Mouse (Mus musculus) heart, embryonic 16.5 days (tissue): ENCODE measurements around the gene D930048N14Rik. TPM values are rescaled to one million over a fixed set of nuclear protein-coding genes. Genes with fewer than 3 reads are reported as not detected.

ENCODE experiments used
- ATAC-seq: fragments of 200-750 bp; cut with Nextera tagmentation; replicated peaks from 2 replicates; pipeline ENCODE4 v1.8.0; 2017; ENCODE audit warnings: moderate number of reproducible peaks; ENCODE audit not compliant: insufficient read depth, low FRiP score; ENCODE audit errors: extremely low read depth
- H3K27ac ChIP-seq: fragments of 300-500 bp; sonication (generic); 2 replicates; pipeline ENCODE4 v1.5.1; 2014; ENCODE audit warnings: mild to moderate bottlenecking, low read length, control low read depth, moderate library complexity
- H3K27me3 ChIP-seq: fragments of 300-500 bp; sonication (generic); 2 replicates; pipeline ENCODE4 v1.6.1; 2014; ENCODE audit warnings: low read length, mixed read lengths; ENCODE audit not compliant: control insufficient read depth, insufficient read depth
- H3K36me3 ChIP-seq: fragments of 300-500 bp; sonication (generic); 2 replicates; pipeline ENCODE4 v1.6.1; 2014; ENCODE audit not compliant: control insufficient read depth, insufficient read depth
- H3K4me1 ChIP-seq: fragments of 300-500 bp; sonication (generic); 2 replicates; pipeline ENCODE4 v1.6.1; 2014; ENCODE audit warnings: low read length, mixed read lengths; ENCODE audit not compliant: control insufficient read depth, insufficient read depth
- H3K4me2 ChIP-seq: fragments of 300-500 bp; sonication (generic); 2 replicates; pipeline ENCODE4 v1.6.1; 2014; ENCODE audit warnings: low read depth, mild to moderate bottlenecking, control low read depth, low read length
- H3K4me3 ChIP-seq: fragments of 300-500 bp; sonication (generic); 2 replicates; pipeline ENCODE4 v1.5.1; 2014; ENCODE audit warnings: mild to moderate bottlenecking, control low read depth, low read length
- H3K9ac ChIP-seq: fragments of 300-500 bp; sonication (generic); 2 replicates; pipeline ENCODE4 v1.6.1; 2014; ENCODE audit warnings: low read length, control low read depth
- H3K9me3 ChIP-seq: fragments of 300-500 bp; sonication (generic); replicated peaks from 2 replicates; pipeline ENCODE4 v1.6.1; 2016; ENCODE audit warnings: low read length; ENCODE audit not compliant: control insufficient read depth
- WGBS: fragments of 180-500 bp; shearing (Covaris S2); extraction: QIAGEN DNeasy Blood & Tissue Kit; methylation state at CpG from one replicate; pipeline ENCODE4 v1.1.7; 2014; 5-methylcytosine and 5-hydroxymethylcytosine counted together
- polyA plus RNA-seq: library from polyadenylated mRNA; unstranded; fragments of >200 nt; fragmentation: Nextera tagmentation; extraction: Ambion mirVana; gene quantifications from 2 replicates; pipeline ENCODE4 v1.2.1, GENCODE M21; 2015

Gene D930048N14Rik
- polyA plus RNA-seq, 1 experiment from 2014 or later, result 1.3 TPM

DNA sequence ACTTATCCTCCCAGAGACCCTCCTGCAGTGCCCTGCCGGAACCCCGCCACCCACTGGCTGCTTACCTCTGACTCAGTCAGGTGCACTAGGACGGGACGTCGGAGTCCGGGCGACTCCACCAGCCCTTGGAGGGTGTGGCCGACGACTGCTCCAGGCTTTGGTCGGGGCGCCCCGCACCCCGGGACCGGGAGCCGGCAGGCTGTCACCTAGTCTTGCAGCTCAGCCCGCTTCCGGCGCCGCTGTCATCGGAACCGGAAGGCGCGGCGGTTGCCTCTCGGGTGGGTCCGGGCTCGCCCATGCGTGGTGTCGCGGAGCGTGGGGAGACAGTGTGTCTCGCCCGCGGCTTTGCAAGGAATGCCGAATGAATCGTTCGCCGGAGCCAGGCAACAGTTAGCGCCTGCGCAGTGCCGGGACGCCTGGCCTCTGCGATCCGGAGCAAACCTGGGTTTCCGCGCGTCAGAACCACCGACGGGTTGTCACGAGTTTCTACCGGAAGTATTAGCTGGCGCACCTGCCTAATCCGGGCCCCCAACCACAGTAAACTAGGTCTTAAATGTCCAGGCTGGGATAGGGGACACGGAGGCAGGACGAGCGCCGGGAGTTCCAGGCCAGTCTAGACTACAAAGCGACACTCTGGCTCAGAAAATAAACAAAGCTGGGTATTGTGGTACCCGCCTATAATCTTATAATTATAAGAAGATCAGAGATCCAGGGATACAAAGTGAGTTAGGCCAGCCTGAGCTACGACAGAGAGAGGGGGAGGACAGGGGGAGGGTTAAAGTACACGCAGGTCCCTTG, 15.0 kb upstream of the D930048N14Rik start, which contains the start of gene Rmnd5b:
Gene Rmnd5b, minus strand, starts transcription at position 372 of the 798 bp plus-strand sequence.
- peak within 1 kb of the TSS; percentile 60 for H3K4me3 ChIP-seq
- peak within 1 kb of the TSS; percentile 83 for H3K27ac ChIP-seq
- peak within 1 kb of the TSS; percentile 75 for H3K9ac ChIP-seq
- H3K27me3 ChIP-seq, result no peaks in the 10 kb centered on the region
- H3K4me2 ChIP-seq, result peak within 1 kb of the TSS; percentile 92
- H3K36me3 ChIP-seq, result no peaks in the 10 kb centered on the region
- under 1% methylated on average over 61 of the region's 61 CpGs for WGBS
- peak; percentile 77 for ATAC-seq
- H3K4me1 ChIP-seq, result peaks cover 17% of the 10 kb centered on the region
- H3K9me3 ChIP-seq, result no peaks in the 10 kb centered on the region

DNA sequence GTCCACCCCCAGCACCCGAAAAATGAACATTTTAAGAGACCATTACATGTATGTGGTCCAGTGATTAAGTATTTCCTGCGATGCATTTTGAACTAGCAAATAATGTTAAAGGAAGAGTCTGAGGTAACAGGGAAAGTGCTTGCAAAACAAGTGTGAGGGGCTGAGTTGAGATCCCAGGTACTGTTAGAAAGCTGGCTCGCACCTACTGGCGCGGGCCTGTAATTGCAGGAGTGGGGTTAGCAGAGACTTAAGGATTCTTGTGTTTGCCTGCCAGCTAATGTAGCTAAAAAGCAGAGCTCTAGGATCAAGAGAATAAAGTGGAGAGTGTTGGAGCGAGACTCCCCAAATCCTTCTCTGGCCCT, 14.4 kb upstream of the D930048N14Rik start:
- Histone ChIP-seq H3K27me3 (no peaks in the 10 kb centered on the region), H3K9me3 (no peaks in the 10 kb centered on the region), H3K4me2 (peak overlapping the region; percentile 92), H3K9ac (peak overlapping the region; percentile 75), H3K36me3 (no peaks in the 10 kb centered on the region), H3K27ac (peak overlapping the region; percentile 83), H3K4me3 (peak overlapping the region; percentile 60), H3K4me1 (peaks cover 19% of the 10 kb centered on the region)
- WGBS, result 5% methylated on average over 6 of the region's 6 CpGs
- no peak for ATAC-seq

DNA sequence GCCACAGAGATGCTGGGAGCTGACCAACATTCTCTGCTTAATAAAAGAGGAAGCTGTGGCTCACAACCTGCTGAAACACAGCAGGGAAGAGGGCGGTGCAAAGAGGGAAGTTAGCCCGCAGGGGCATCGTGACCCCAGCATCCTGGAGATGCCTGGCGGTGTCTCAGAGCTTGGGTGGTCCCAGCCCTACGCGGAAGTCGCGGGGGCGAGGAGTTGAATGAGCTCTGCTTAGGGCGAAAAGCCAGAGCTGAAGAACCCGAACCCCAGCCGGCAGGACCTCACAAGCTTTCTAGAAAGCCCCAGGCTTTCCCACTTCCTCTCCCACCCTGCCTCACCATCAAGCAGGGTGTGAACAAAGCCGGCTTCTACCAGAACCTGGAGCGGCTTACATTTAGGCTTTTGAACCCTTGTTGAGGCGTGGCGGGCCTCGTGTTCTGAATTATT, 12.8 kb upstream of the D930048N14Rik start:
- peak overlapping the region; percentile 55 for H3K9ac ChIP-seq
- H3K36me3 ChIP-seq, result peaks cover 4% of the 10 kb centered on the region; the same call in 1 of the 2 replicates
- 9% methylated on average over 17 of the region's 17 CpGs for WGBS
- peak overlapping the region; percentile 54 for H3K4me2 ChIP-seq
- peaks cover 15% of the 10 kb centered on the region for H3K4me1 ChIP-seq
- peak overlapping the region; percentile 26 for H3K4me3 ChIP-seq
- H3K9me3 ChIP-seq, result no peaks in the 10 kb centered on the region
- peak overlapping the region; percentile 74 for H3K27ac ChIP-seq
- ATAC-seq, result 0 out of 2 replicates have a peak, but pooled peaks have one; percentile 23
- no peaks in the 10 kb centered on the region for H3K27me3 ChIP-seq

DNA sequence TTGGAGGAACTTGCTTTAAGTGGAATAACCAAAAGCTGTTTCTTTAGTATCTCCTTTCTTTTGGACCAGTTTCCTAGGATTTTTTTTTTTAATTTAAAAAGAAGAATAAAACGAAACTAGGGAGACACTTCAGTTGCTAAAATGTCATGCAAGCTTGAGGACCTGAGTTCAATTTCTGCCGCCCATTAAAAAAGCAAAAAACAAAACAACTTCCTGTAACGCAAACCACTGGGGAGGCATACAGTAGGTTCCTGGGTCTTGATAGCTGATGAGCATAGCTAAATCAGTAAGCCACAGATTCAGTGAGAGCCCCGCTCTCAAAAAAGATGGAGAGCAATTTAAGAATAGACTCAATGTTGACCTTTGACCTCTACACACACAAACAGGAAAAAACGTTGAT, 12.3 kb upstream of the D930048N14Rik start:
- Histone ChIP-seq H3K4me2 (peak overlapping the region; percentile 54), H3K4me1 (peaks cover 15% of the 10 kb centered on the region), H3K9me3 (no peaks in the 10 kb centered on the region), H3K27ac (peak overlapping the region; percentile 74), H3K36me3 (peaks cover 4% of the 10 kb centered on the region; the same call in 1 of the 2 replicates), H3K27me3 (no peaks in the 10 kb centered on the region), H3K4me3 (peak overlapping the region; percentile 26; the same call in 1 of the 2 replicates), H3K9ac (peak overlapping the region; percentile 55; the same call in 1 of the 2 replicates)
- whole genome bisulfite sequencing, result 62% methylated on average over 5 of the region's 5 CpGs
- ATAC-seq, result no peak

DNA sequence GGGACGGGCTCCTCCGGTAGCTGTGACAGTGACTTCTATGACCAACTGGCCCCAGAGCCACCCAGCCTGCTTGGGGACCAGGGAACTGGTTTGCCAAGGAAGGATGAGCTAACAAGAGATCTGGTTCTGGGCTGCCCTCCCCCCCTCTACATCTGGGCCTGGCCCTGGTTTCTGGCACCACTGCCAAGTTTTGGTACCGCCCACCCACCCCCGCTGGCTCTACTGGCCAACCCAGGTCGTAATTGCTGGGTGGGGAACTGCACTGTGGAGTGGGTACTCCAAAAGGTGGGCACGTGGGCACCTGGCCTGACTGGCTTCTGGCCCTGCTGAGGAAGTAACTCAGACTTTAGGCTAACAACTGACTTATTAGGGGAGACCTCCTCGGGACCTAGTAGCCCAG, 10.0 kb upstream of the D930048N14Rik start:
- no peaks in the 10 kb centered on the region for H3K27me3 ChIP-seq
- no peak for ATAC-seq
- no peak overlapping the region for H3K9ac ChIP-seq

DNA sequence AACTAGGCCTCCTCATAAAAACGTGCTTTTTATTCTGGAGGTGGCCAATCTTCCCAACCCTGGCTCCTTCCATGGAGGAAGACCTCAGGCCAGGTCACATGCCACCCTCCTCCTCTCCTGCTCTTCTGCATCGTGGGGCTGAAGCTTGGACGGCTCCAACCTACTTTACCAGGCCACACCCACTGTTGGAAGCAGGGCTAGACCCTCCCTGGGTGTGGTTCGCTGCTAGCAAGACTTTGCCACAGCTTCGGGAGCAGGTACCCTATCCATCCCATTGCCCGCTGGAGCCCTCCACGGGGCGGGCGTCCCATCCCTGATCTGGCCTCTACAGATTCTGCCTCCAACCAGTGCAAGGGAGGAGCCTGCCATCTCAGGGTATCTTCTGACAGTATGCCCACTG, 7.6 kb upstream of the D930048N14Rik start:
- Histone ChIP-seq H3K27ac (peak overlapping the region; percentile 78), H3K9ac (peak overlapping the region; percentile 40; the same call in 1 of the 2 replicates), H3K4me3 (0 out of 2 replicates have a peak overlapping the region, but pooled peaks have one; percentile 18), H3K9me3 (no peaks in the 10 kb centered on the region), H3K27me3 (no peaks in the 10 kb centered on the region), H3K4me1 (peaks cover 18% of the 10 kb centered on the region), H3K4me2 (peak overlapping the region; percentile 34), H3K36me3 (peaks cover 15% of the 10 kb centered on the region)
- no peak for ATAC-seq
- 56% methylated on average over 9 of the region's 9 CpGs for WGBS

More for the DNA sequence above, 10.0 kb upstream of the D930048N14Rik start:
- WGBS, result 75% methylated on average over 7 of the region's 7 CpGs
- Histone ChIP-seq H3K4me2 (no peak overlapping the region), H3K4me1 (peaks cover 15% of the 10 kb centered on the region), H3K4me3 (no peak overlapping the region), H3K27ac (no peak overlapping the region), H3K9me3 (no peaks in the 10 kb centered on the region), H3K36me3 (peaks cover 15% of the 10 kb centered on the region)

DNA sequence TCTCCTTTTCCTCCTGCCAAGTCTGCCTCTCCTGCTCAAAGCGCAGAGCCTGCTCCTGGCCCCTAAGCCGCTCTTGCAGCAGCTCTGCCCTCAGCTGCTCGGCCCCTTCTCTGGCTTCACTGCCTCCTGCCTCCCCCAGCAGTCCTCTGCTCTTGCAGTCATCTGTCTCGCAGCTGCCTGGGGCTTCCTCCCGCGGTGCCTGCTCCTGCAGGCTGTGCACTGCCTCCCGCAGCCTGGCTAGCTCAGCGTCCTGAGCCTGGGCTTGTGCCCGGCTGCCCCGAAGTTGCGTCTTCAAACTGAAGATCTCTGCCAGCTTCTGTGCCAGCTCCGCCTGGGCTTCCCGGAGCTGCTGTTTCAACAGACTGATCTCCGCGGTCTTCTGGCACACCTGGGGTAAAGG, 7.0 kb upstream of the D930048N14Rik start:
- no peaks in the 10 kb centered on the region for H3K27me3 ChIP-seq
- no peaks in the 10 kb centered on the region for H3K9me3 ChIP-seq
- H3K36me3 ChIP-seq, result peaks cover 15% of the 10 kb centered on the region
- H3K4me2 ChIP-seq, result peak overlapping the region; percentile 34
- peak overlapping the region; percentile 18; the same call in 1 of the 2 replicates for H3K4me3 ChIP-seq
- H3K9ac ChIP-seq, result peak overlapping the region; percentile 40; the same call in 1 of the 2 replicates
- no peak for ATAC-seq
- peak overlapping the region; percentile 78 for H3K27ac ChIP-seq
- peaks cover 21% of the 10 kb centered on the region for H3K4me1 ChIP-seq
- 45% methylated on average over 15 of the region's 15 CpGs for WGBS

DNA sequence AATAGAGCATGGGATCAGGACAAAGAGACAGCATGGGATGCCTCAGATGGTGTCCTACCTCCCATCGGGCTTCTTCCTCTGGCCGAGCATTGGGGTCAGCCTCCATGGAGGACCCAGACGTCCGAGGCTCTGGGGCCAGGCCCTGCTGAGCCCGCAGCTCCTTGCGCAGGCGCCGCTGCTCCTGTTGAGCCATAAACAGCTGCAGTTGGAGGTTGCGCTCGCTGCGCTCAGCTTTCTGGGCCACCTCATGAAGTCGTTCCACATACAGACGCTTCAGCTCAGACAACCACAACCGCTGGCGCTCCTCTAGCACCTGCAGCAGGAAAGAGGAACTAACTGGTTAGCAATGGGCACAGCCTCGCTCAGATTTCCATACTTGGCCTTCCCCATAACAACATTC, 6.5 kb upstream of the D930048N14Rik start:
- Histone ChIP-seq H3K4me1 (peaks cover 26% of the 10 kb centered on the region), H3K9me3 (no peaks in the 10 kb centered on the region), H3K27me3 (no peaks in the 10 kb centered on the region), H3K36me3 (peaks cover 15% of the 10 kb centered on the region), H3K4me3 (no peak overlapping the region; the same call in 1 of the 2 replicates), H3K27ac (peak overlapping the region; percentile 78), H3K9ac (peak overlapping the region; percentile 40; the same call in 1 of the 2 replicates), H3K4me2 (peak overlapping the region; percentile 34)
- 78% methylated on average over 16 of the region's 16 CpGs for WGBS
- ATAC-seq, result no peak

DNA sequence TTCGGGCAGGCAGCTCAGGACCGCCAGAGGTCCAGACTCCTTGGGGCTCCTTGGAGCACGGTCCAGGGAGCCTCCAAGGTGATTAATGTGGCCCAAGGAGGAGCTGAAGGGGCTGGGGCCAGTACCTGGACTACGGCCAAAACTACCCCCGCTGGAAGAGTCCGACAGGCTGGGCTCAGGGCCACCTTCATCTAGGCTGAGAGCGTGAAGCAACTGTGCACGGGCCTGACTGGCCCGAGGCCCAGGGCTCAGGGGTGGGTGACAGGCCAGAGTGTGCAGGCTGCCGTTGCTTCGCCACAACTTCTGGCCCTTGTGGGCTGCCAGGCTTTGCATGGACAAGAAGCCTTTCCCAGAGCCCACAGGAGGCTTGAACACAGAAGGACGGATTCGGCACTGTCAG, 5.5 kb upstream of the D930048N14Rik start:
- peak overlapping the region; percentile 46; the same call in 1 of the 2 replicates for H3K9ac ChIP-seq
- 45% methylated on average over 13 of the region's 13 CpGs for WGBS
- no peak overlapping the region for H3K4me3 ChIP-seq
- no peak for ATAC-seq
- H3K9me3 ChIP-seq, result no peaks in the 10 kb centered on the region
- H3K27me3 ChIP-seq, result no peaks in the 10 kb centered on the region
- no peak overlapping the region for H3K4me2 ChIP-seq
- H3K4me1 ChIP-seq, result peaks cover 35% of the 10 kb centered on the region
- peaks cover 15% of the 10 kb centered on the region for H3K36me3 ChIP-seq
- H3K27ac ChIP-seq, result peak overlapping the region; percentile 63
